Mouse (Mus musculus) heart, embryonic 10.5 days (tissue): ENCODE data around the gene Vmn1r29. TPM values are rescaled to one million over a fixed set of nuclear protein-coding genes. Genes with fewer than 3 reads are reported as not detected.
"Not testable (repeated sequence)": the region's sequence is repeated elsewhere in the genome, so short reads cannot be mapped to it uniquely, and the experiment has no call there.

ENCODE experiments used
- DNase-seq: peaks from one replicate; pipeline ENCODE4 v3.0.0-alpha.2; 2017; ENCODE audit warnings: low spot score
- H3K27ac ChIP-seq: fragments of 300-500 bp; sonication (generic); 2 replicates; pipeline ENCODE4 v1.5.1; 2016; ENCODE audit warnings: mild to moderate bottlenecking
- H3K27me3 ChIP-seq: fragments of 300-500 bp; sonication (generic); 2 replicates; pipeline ENCODE4 v1.6.1; 2016; ENCODE audit warnings: mild to moderate bottlenecking; ENCODE audit not compliant: poor library complexity, insufficient read depth, severe bottlenecking
- H3K36me3 ChIP-seq: fragments of 300-500 bp; sonication (generic); 2 replicates; pipeline ENCODE4 v1.6.1; 2016; ENCODE audit warnings: mild to moderate bottlenecking, moderate library complexity
- H3K4me1 ChIP-seq: fragments of 300-500 bp; sonication (generic); 2 replicates; pipeline ENCODE4 v1.6.1; 2016; ENCODE audit warnings: mild to moderate bottlenecking
- H3K4me3 ChIP-seq: fragments of 300-500 bp; sonication (generic); 2 replicates; pipeline ENCODE4 v1.5.1; 2016; ENCODE audit warnings: mild to moderate bottlenecking, moderate library complexity
- H3K9me3 ChIP-seq: fragments of 300-500 bp; sonication (generic); 2 replicates; pipeline ENCODE4 v1.6.1; 2016; ENCODE audit warnings: mild to moderate bottlenecking, moderate library complexity
- WGBS: fragments of 180-500 bp; shearing (Covaris S2); methylation state at CpG from one replicate; pipeline ENCODE4 v1.1.7; 2016; 5-methylcytosine and 5-hydroxymethylcytosine counted together
- polyA plus RNA-seq: library from polyadenylated mRNA; unstranded; fragments of >200 nt; fragmentation: Nextera tagmentation; extraction: Ambion mirVana; gene quantifications from 2 replicates; pipeline ENCODE4 v1.2.1, GENCODE M21; 2016

The Vmn1r29 gene
- polyA plus RNA-seq, result not detected in 2 replicates

DNA sequence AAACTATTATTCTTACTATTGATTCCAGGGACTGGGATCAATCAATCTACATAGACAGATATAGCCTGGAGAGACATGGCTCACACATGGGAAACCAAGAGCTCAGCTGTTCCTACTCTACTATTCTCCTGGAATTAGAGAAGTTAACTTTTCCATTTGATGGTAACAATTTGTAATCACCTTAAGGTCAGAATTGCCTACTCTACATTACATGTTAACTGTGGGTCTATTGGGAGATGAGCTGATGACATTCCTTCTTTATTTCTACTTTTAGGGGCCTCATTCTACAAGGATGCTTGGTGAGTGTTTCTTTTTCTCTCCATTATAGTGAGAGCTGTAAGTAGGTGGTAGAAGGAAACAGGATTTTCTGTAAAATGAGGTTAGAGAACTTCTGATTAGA lies at the start of gene Vmn1r29:
Vmn1r29 (plus strand) TSS at position 301 of the 400 bp plus-strand sequence.
- H3K27me3 ChIP-seq, result no peaks in the 10 kb centered on the region
- no peaks in the 10 kb centered on the region for H3K36me3 ChIP-seq
- H3K27ac ChIP-seq, result no peak within 1 kb of the TSS
- H3K4me3 ChIP-seq, result no peak within 1 kb of the TSS
- H3K9me3 ChIP-seq, result no peaks in the 10 kb centered on the region
- no peak for DNase-seq
- H3K4me1 ChIP-seq, result no peaks in the 10 kb centered on the region

- Histone ChIP-seq H3K36me3 (no peaks in the 10 kb centered on the region), H3K27me3 (no peaks in the 10 kb centered on the region), H3K9me3 (no peaks in the 10 kb centered on the region), H3K4me1 (no peaks in the 10 kb centered on the region), H3K4me3 (no peak within 1 kb of the TSS), H3K27ac (no peak within 1 kb of the TSS)
- DNase-seq, result no peak
- 84% methylated on average over 1 of the region's 1 CpGs for WGBS
Measured at GRCm38 (mm10) chr6:58261737-58262136, 39.6 kb upstream of the Vmn1r29 start, which contains the start of gene Vmn1r28. Gene Vmn1r28 (plus strand): TSS chr6:58262037.

GRCm38 (mm10) chr6:58279661-58280060 lies 21.7 kb upstream of the Vmn1r29 start:
- not testable (repeated sequence) for H3K27me3 ChIP-seq, H3K4me1 ChIP-seq, H3K9me3 ChIP-seq, DNase-seq, H3K36me3 ChIP-seq, H3K27ac ChIP-seq, H3K4me3 ChIP-seq
- 90% methylated on average over 1 of the region's 1 CpGs for WGBS

- H3K9me3 ChIP-seq, result no peaks in the 10 kb centered on the region
- H3K27me3 ChIP-seq, result no peaks in the 10 kb centered on the region
- H3K27ac ChIP-seq, result no peak overlapping the region
- H3K4me3 ChIP-seq, result no peak overlapping the region
- H3K36me3 ChIP-seq, result no peaks in the 10 kb centered on the region
- no peaks in the 10 kb centered on the region for H3K4me1 ChIP-seq
- DNase-seq, result no peak
- WGBS, result 63% methylated on average over 2 of the region's 2 CpGs
Measured at GRCm38 (mm10) chr6:58292201-58292600, 9.1 kb upstream of the Vmn1r29 start.

DNA sequence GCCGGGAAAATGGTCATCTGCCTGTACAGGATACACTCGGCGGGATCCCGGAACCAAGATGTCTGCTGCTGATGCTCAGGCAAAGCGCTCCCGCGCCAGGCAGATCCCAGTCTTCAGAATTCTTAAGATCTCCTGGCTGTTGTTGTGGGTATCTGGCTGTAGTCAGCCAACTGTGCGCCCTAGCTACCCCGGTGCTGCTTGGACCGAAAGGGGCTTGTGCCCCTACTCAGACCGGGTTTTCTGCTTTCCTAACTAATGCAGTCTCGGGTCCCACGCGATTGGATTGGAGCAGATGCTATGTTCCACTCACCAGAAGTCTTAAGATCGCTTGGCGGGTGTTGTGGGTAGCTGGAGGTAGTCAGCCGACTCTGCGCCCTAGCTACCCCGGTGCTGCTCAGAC lies 2.8 kb upstream of the Vmn1r29 start:
- DNase-seq, H3K36me3 ChIP-seq, H3K27me3 ChIP-seq, H3K4me3 ChIP-seq, H3K9me3 ChIP-seq, H3K27ac ChIP-seq, H3K4me1 ChIP-seq: not testable (repeated sequence)
- 75% methylated on average over 19 of the region's 19 CpGs for WGBS

GRCm38 (mm10) chr6:58330686-58331085 lies 29.3 kb downstream of the Vmn1r29 start:
- not testable (repeated sequence) for H3K27ac ChIP-seq, H3K36me3 ChIP-seq, H3K9me3 ChIP-seq, H3K4me1 ChIP-seq, H3K27me3 ChIP-seq, H3K4me3 ChIP-seq, DNase-seq
- WGBS, result 75% methylated on average over 17 of the region's 17 CpGs

Other genes starting within 250 kb of the Vmn1r29 start
- gene Vmn1r27, start 82.7 kb upstream of the Vmn1r29 start, polyA plus RNA-seq, result not detected in 2 replicates
- not detected in 2 replicates for gene Vmn1r28, start 39.5 kb upstream of the Vmn1r29 start, polyA plus RNA-seq
- gene Vmn1r30, start 141.8 kb downstream of the Vmn1r29 start, polyA plus RNA-seq, result not detected in 2 replicates
- gene Vmn1r31, start 173.8 kb downstream of the Vmn1r29 start, polyA plus RNA-seq, result not detected in 2 replicates